Mouse (Mus musculus): ENCODE data around the gene Arhgef18.

Gene Arhgef18

GRCm38 (mm10) chr8:3492901-3493844, 100.4 kb downstream of the Arhgef18 start, which contains the start of gene Zfp358:
TSS of gene Zfp358 (plus strand) at chr8:3493138.
- H3K4me3 ChIP-seq (replicated peaks; ENCODE audit: low read length): peak within 1 kb of the TSS; percentile 91
- peaks cover 38% of the 10 kb centered on the region for H3K4me1 ChIP-seq (replicated peaks; ENCODE audit: low read depth, low read length)
- no peaks in the 10 kb centered on the region for H3K9me3 ChIP-seq (ENCODE audit: low read length)
- H3K36me3 ChIP-seq (ENCODE audit: insufficient read depth, low read length): no peaks in the 10 kb centered on the region
- TF ChIP-seq CTCF (conservative IDR thresholded peaks at IDR 0.05; ENCODE audit: low read length) (no peak), POU5F1 (IDR thresholded peaks at IDR 0.05; ENCODE audit: borderline replicate concordance, low read length) (no peak), NANOG (IDR thresholded peaks at IDR 0.05; ENCODE audit: borderline replicate concordance, low read length) (no peak)
- H3K27me3 ChIP-seq (ENCODE audit: insufficient read depth, low read length): peaks cover 56% of the 10 kb centered on the region

DNA sequence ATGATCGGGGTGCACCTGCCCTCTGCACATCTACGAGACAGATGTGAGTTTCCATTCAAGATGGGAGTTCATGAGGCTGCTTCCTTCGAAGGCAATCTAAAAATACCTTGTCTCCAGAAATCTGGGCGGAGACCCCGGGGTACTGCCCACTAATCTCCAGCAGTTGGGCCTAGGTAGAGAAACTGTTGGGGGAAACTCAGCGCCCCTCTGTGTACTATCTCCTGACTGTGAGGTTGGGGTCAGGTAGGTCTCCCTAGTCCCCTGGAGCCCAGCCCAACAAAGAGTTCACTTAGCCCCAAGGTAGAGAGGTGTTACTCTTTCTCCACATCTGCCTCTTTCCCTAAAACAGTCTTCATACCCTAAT, 101.0 kb downstream of the Arhgef18 start:
- H3K4me3 ChIP-seq (replicated peaks; ENCODE audit: low read length): peak overlapping the region; percentile 91
- TF ChIP-seq POU5F1 (IDR thresholded peaks at IDR 0.05; ENCODE audit: borderline replicate concordance, low read length) (no peak), NANOG (IDR thresholded peaks at IDR 0.05; ENCODE audit: borderline replicate concordance, low read length) (no peak), CTCF (conservative IDR thresholded peaks at IDR 0.05; ENCODE audit: low read length) (no peak)
- H3K9me3 ChIP-seq (ENCODE audit: low read length): no peaks in the 10 kb centered on the region
- H3K36me3 ChIP-seq (ENCODE audit: insufficient read depth, low read length): no peaks in the 10 kb centered on the region
- H3K27me3 ChIP-seq (ENCODE audit: insufficient read depth, low read length): peaks cover 56% of the 10 kb centered on the region
- H3K4me1 ChIP-seq (replicated peaks; ENCODE audit: low read depth, low read length): peaks cover 38% of the 10 kb centered on the region

GRCm38 (mm10) chr8:3495578-3496427, 103.0 kb downstream of the Arhgef18 start:
- H3K9me3 ChIP-seq (ENCODE audit: low read length): no peaks in the 10 kb centered on the region
- TF ChIP-seq POU5F1 (IDR thresholded peaks at IDR 0.05; ENCODE audit: borderline replicate concordance, low read length) (no peak), CTCF (conservative IDR thresholded peaks at IDR 0.05; ENCODE audit: low read length) (no peak)
- no peaks in the 10 kb centered on the region for H3K36me3 ChIP-seq (ENCODE audit: insufficient read depth, low read length)
- peaks cover 56% of the 10 kb centered on the region for H3K27me3 ChIP-seq (ENCODE audit: insufficient read depth, low read length)
- H3K4me3 ChIP-seq (replicated peaks; ENCODE audit: low read length): peak overlapping the region; percentile 80
- peaks cover 43% of the 10 kb centered on the region for H3K4me1 ChIP-seq (replicated peaks; ENCODE audit: low read depth, low read length)

DNA sequence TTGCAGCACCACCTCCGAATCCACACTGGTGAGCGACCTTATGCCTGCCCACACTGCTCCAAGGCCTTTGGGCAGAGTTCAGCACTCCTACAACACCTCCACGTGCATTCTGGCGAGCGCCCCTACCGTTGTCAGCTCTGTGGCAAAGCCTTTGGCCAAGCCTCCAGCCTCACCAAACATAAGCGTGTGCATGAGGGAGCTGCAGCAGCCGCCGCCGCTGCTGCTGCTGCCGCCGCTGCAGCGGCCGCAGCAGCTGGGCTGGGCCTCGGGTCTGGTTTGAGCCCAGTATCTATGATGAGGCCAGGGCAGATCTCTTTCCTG, 103.6 kb downstream of the Arhgef18 start:
- Histone ChIP-seq H3K4me1 (replicated peaks; ENCODE audit: low read depth, low read length) (peaks cover 49% of the 10 kb centered on the region), H3K27me3 (ENCODE audit: insufficient read depth, low read length) (peaks cover 53% of the 10 kb centered on the region), H3K4me3 (replicated peaks; ENCODE audit: low read length) (peak overlapping the region; percentile 80), H3K9me3 (ENCODE audit: low read length) (no peaks in the 10 kb centered on the region), H3K36me3 (ENCODE audit: insufficient read depth, low read length) (no peaks in the 10 kb centered on the region)
- TF ChIP-seq CTCF (conservative IDR thresholded peaks at IDR 0.05; ENCODE audit: low read length): no peak
- TF ChIP-seq POU5F1 (IDR thresholded peaks at IDR 0.05; ENCODE audit: borderline replicate concordance, low read length): no peak
- TF ChIP-seq NANOG (IDR thresholded peaks at IDR 0.05; ENCODE audit: borderline replicate concordance, low read length): no peak

DNA sequence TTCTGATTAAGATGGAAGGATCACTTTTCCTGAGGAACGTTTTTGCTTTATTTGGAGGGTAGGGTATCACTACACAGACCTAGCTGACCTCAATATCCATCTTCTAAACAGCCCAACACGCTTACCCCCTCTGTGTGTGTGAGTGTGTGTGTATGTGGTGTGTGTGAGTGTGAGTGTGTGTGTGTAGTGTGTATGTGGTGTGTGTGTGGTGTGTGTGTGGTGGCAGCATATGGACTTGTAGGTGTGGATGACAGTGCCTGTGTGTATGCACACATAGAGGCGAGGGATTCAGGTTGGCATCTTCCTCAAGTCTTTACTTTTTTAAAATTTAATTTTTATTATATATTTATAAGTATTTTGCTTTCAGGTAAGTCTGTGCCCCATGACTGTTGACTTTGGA, 105.8 kb downstream of the Arhgef18 start:
- no peak overlapping the region for H3K4me3 ChIP-seq (replicated peaks; ENCODE audit: low read length)
- no peaks in the 10 kb centered on the region for H3K9me3 ChIP-seq (ENCODE audit: low read length)
- H3K36me3 ChIP-seq (ENCODE audit: insufficient read depth, low read length): peaks cover 9% of the 10 kb centered on the region; the same call in 1 of the 2 replicates
- H3K27me3 ChIP-seq (ENCODE audit: insufficient read depth, low read length): peaks cover 39% of the 10 kb centered on the region
- TF ChIP-seq POU5F1 (IDR thresholded peaks at IDR 0.05; ENCODE audit: borderline replicate concordance, low read length) (no peak), CTCF (conservative IDR thresholded peaks at IDR 0.05; ENCODE audit: low read length) (no peak), NANOG (IDR thresholded peaks at IDR 0.05; ENCODE audit: borderline replicate concordance, low read length) (no peak)
- H3K4me1 ChIP-seq (replicated peaks; ENCODE audit: low read depth, low read length): peaks cover 50% of the 10 kb centered on the region

GRCm38 (mm10) chr8:3499751-3500150, 106.9 kb downstream of the Arhgef18 start:
- no peaks in the 10 kb centered on the region for H3K9me3 ChIP-seq (ENCODE audit: low read length)
- TF ChIP-seq CTCF (conservative IDR thresholded peaks at IDR 0.05; ENCODE audit: low read length): no peak
- no peak for TF ChIP-seq NANOG (IDR thresholded peaks at IDR 0.05; ENCODE audit: borderline replicate concordance, low read length)
- TF ChIP-seq POU5F1 (IDR thresholded peaks at IDR 0.05; ENCODE audit: borderline replicate concordance, low read length): no peak

GRCm38 (mm10) chr8:3500235-3501090, 107.7 kb downstream of the Arhgef18 start, which contains the start of gene Mcoln1:
TSS of gene Mcoln1 (plus strand) at chr8:3500457.
- H3K36me3 ChIP-seq (ENCODE audit: insufficient read depth, low read length): peaks cover 21% of the 10 kb centered on the region
- peaks cover 40% of the 10 kb centered on the region for H3K4me1 ChIP-seq (replicated peaks; ENCODE audit: low read depth, low read length)
- H3K4me3 ChIP-seq (replicated peaks; ENCODE audit: low read length): peak within 1 kb of the TSS; percentile 94
- no peaks in the 10 kb centered on the region for H3K9me3 ChIP-seq (ENCODE audit: low read length)
- TF ChIP-seq CTCF (conservative IDR thresholded peaks at IDR 0.05; ENCODE audit: low read length): no peak
- no peak for TF ChIP-seq NANOG (IDR thresholded peaks at IDR 0.05; ENCODE audit: borderline replicate concordance, low read length)
- TF ChIP-seq POU5F1 (IDR thresholded peaks at IDR 0.05; ENCODE audit: borderline replicate concordance, low read length): no peak
- H3K27me3 ChIP-seq (ENCODE audit: insufficient read depth, low read length): peaks cover 20% of the 10 kb centered on the region

More at GRCm38 (mm10) chr8:3499751-3500150, 106.9 kb downstream of the Arhgef18 start:
- H3K36me3 ChIP-seq (ENCODE audit: insufficient read depth, low read length): peaks cover 14% of the 10 kb centered on the region
- H3K4me1 ChIP-seq (replicated peaks; ENCODE audit: low read depth, low read length): peaks cover 46% of the 10 kb centered on the region
- peak overlapping the region; percentile 94 for H3K4me3 ChIP-seq (replicated peaks; ENCODE audit: low read length)
- peaks cover 27% of the 10 kb centered on the region for H3K27me3 ChIP-seq (ENCODE audit: insufficient read depth, low read length)

Data from E14TG2a.4 (cell line).